Mouse (Mus musculus) CD8-positive naive resting alpha-beta T cell, adult 2 months (primary cell): Measurements from ENCODE around the gene Tat.

ENCODE experiments used
- DNase-seq, 2 experiments: peaks; one replicate each; pipeline ENCODE4 v3.0.0; 2022; ENCODE audit warnings: low read depth in 2 of 2, low spot score in 2 of 2

Tat gene

DNA sequence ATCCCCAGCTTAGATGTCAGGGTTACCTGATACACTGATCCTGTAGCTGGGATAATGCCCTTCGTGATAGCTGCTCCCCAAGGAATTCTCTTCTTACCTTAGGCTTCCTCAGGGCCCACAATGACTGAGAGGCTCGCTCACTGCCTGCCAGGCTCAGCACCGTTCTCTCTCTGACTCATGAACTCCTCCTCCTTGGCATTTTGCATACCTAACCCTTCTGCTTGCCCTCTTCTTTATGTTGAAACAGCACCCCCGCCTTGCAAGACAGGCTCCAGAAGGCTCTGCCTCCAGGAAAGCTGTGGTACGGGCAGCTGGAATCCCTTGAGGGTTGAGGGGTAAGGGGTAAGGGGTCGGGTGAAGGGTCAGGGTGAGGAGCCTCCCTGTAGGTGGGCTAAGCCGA, 49.0 kb downstream of the Tat start:
- DNase-seq, result no peak

DNA sequence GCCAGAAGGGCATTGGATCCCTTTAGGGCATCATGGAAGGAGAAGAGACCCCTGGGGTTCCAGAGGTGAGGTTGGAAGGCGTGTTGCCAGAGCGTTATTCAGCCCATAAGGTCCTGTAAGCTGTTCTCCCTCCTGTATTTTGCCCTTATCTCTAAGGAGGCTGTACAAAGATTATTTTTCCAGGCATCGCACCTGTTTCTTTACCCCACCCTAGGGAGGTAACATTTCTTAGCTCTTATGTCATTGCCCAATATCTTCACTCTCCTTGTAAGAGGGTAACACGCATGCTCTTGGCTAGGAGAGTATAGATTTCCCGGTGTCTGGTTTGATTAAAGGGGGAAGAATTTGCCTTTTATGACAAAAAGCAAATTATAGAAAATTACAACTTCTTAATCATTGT, 49.4 kb downstream of the Tat start, which contains the start of gene Chst4:
Gene Chst4, minus strand, starts transcription at position 82 of the 400 bp plus-strand sequence.
- no peak for DNase-seq

DNA sequence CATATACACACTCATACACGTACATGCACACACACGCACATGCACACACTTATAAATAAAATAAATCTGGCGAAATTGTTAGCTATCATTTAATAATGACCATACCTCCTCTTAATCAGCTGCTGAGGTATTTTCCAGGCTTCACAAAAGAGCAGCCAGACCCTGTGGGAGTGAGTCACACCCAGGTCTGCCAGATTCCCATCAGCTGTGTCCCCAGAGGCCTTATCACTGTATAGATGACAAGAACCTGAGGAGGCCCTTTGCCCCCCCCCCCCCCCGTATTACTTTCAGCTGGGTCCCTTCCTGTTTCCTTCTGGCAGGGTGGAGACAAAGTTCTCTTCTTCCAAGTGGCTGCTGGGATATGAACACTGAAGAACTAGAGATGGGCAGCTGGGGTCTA, 50.3 kb downstream of the Tat start:
- no peak for DNase-seq
